Mouse (Mus musculus): ENCODE measurements around the gene Btbd3. TPM values are rescaled to one million over a fixed set of nuclear protein-coding genes. Genes with fewer than 3 reads are reported as not detected.

Gene Btbd3
- 14.5 and 21.9 TPM in 2 replicates for polyA plus RNA-seq (2012; rRNA removed)

GRCm38 (mm10) chr2:138256411-138256810, at the start of gene Btbd3:
Gene Btbd3 (plus strand): TSS chr2:138256565.

